Mouse (Mus musculus) v-Abl transformed pro-B cells (cell line): ENCODE measurements around the gene Tbx2.

ENCODE experiments used
- in situ Hi-C, 2 experiments: fragments of 400-800 bp; cut with MboI; formaldehyde crosslinking; loops; one replicate each; pipeline ENCODE4 v1.15.1; 2025; ENCODE audit not compliant: unreplicated experiment in 2 of 2

Gene Tbx2

GRCm38 (mm10) chr11:85876059-85876788 is 43.9 kb downstream of the Tbx2 start:
- in situ Hi-C loops: no loop called here

- in situ Hi-C loops: no loop called here
These were observed 52.1 kb downstream of the Tbx2 start for GRCm38 (mm10) chr11:85884498-85884897.

- in situ Hi-C loops: no loop called here
These were observed 53.5 kb downstream of the Tbx2 start, which contains the start of gene Tbx4 for GRCm38 (mm10) chr11:85885665-85886428. Gene Tbx4, plus strand, starts transcription at chr11:85886422.

- in situ Hi-C loops: no loop called here
These were observed 54.1 kb downstream of the Tbx2 start for GRCm38 (mm10) chr11:85886429-85886785.

GRCm38 (mm10) chr11:85887273-85887672 is 54.9 kb downstream of the Tbx2 start:
- in situ Hi-C loops: no loop called here

- in situ Hi-C loops: no loop called here
These were observed 55.6 kb downstream of the Tbx2 start for GRCm38 (mm10) chr11:85887801-85888450.

GRCm38 (mm10) chr11:85888451-85888961 is 56.2 kb downstream of the Tbx2 start:
- in situ Hi-C loops: no loop called here

- in situ Hi-C loops: no loop called here
These were observed 56.8 kb downstream of the Tbx2 start for GRCm38 (mm10) chr11:85889056-85889729.

GRCm38 (mm10) chr11:85889730-85890562 is 57.6 kb downstream of the Tbx2 start:
- in situ Hi-C loops: no loop called here

- in situ Hi-C loops: no loop called here
These were observed 58.2 kb downstream of the Tbx2 start for GRCm38 (mm10) chr11:85890563-85890845.

GRCm38 (mm10) chr11:85891010-85891691 is 58.8 kb downstream of the Tbx2 start:
- in situ Hi-C loops: no loop called here
